Mouse (Mus musculus) forebrain, embryonic 15.5 days (tissue): ENCODE results near the gene Dtx3. TPM values are rescaled to one million over a fixed set of nuclear protein-coding genes. Genes with fewer than 3 reads are reported as not detected.

Experiments used
- ATAC-seq: fragments of 200-750 bp; cut with Nextera tagmentation; replicated peaks from 2 replicates; pipeline ENCODE4 v1.8.0; 2017; ENCODE audit warnings: mild to moderate bottlenecking, moderate TSS enrichment, moderate library complexity
- H3K27ac ChIP-seq: fragments of 300-500 bp; sonication (generic); replicated peaks from 2 replicates; pipeline ENCODE4 v1.5.1; 2015; ENCODE audit warnings: mild to moderate bottlenecking, inconsistent platforms
- H3K27me3 ChIP-seq: fragments of 300-500 bp; sonication (generic); 2 replicates; pipeline ENCODE4 v1.6.1; 2015; ENCODE audit warnings: inconsistent platforms
- H3K36me3 ChIP-seq: fragments of 300-500 bp; sonication (generic); 2 replicates; pipeline ENCODE4 v1.6.1; 2015; ENCODE audit warnings: mild to moderate bottlenecking, inconsistent platforms
- H3K4me1 ChIP-seq: fragments of 300-500 bp; sonication (generic); 2 replicates; pipeline ENCODE4 v1.6.1; 2015; ENCODE audit warnings: inconsistent platforms
- H3K4me2 ChIP-seq: fragments of 300-500 bp; sonication (generic); replicated peaks from 2 replicates; pipeline ENCODE4 v1.6.1; 2015; ENCODE audit warnings: mild to moderate bottlenecking, inconsistent platforms
- H3K4me3 ChIP-seq: fragments of 300-500 bp; sonication (generic); 2 replicates; pipeline ENCODE4 v1.5.1; 2015; ENCODE audit warnings: mild to moderate bottlenecking, inconsistent platforms
- H3K9ac ChIP-seq: fragments of 300-500 bp; sonication (generic); replicated peaks from 2 replicates; pipeline ENCODE4 v1.6.1; 2015; ENCODE audit warnings: mild to moderate bottlenecking, inconsistent platforms
- H3K9me3 ChIP-seq: fragments of 300-500 bp; sonication (generic); 2 replicates; pipeline ENCODE4 v1.6.1; 2016; ENCODE audit warnings: inconsistent platforms
- WGBS: fragments of 180-500 bp; shearing (Covaris S2); methylation state at CpG from one replicate; pipeline ENCODE4 v1.1.7; 2015; ENCODE audit warnings: mixed read lengths; 5-methylcytosine and 5-hydroxymethylcytosine counted together
- polyA plus RNA-seq: library from polyadenylated mRNA; unstranded; fragments of >200 nt; fragmentation: Nextera tagmentation; extraction: Ambion mirVana; gene quantifications from 2 replicates; pipeline ENCODE4 v1.2.1, GENCODE M21; 2015

The Dtx3 gene
- polyA plus RNA-seq, 1 experiment from 2014 or later: 211 TPM

DNA sequence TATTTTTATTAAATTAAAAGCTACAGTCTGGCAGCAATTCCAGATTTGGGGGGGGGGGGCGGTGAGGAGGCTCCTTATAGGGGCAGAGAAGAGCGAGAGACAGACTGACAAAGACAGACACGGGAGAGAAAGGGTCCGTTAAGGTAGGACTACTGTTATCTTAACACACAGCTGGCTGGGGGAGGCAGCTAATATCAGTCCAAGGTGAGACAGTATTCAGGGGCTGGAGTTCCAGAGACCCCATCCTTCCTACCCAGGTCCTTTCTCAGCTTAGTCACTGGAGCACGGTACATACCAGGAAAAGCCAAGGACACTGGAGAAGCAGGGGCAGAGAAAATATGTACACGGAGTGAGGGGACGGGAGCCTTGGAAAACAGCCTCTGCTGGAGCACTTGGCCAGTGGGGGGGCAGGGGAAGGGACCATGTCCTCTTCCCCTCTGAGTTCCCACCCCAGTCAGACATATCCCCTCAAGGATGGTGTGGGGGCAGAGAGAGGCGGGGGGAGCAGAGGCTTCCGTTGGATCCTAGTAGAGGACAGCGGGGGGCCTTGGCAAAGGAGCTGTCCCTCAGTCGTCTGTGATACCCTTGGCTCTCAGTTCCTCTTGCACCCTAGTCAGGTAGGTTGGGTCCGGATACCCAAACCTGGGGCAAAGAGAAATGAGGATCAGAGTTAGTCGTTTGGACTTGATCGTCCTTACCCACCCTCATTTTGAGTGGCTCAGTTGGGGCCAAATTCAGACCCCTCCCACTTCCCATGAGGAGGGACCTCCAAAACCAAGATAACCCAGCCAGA lies 4.9 kb downstream of the Dtx3 start:
- 0 out of 2 replicates have a peak overlapping the region, but pooled peaks have one; percentile 86 for H3K27ac ChIP-seq
- H3K4me2 ChIP-seq: peak overlapping the region; percentile 97
- no peak overlapping the region for H3K4me3 ChIP-seq
- H3K27me3 ChIP-seq: no peaks in the 10 kb centered on the region
- ATAC-seq: no peak
- peaks cover 21% of the 10 kb centered on the region for H3K36me3 ChIP-seq
- 40% methylated on average over 12 of the region's 14 CpGs for WGBS
- H3K4me1 ChIP-seq: peaks cover 47% of the 10 kb centered on the region
- H3K9me3 ChIP-seq: no peaks in the 10 kb centered on the region
- H3K9ac ChIP-seq: no peak overlapping the region

DNA sequence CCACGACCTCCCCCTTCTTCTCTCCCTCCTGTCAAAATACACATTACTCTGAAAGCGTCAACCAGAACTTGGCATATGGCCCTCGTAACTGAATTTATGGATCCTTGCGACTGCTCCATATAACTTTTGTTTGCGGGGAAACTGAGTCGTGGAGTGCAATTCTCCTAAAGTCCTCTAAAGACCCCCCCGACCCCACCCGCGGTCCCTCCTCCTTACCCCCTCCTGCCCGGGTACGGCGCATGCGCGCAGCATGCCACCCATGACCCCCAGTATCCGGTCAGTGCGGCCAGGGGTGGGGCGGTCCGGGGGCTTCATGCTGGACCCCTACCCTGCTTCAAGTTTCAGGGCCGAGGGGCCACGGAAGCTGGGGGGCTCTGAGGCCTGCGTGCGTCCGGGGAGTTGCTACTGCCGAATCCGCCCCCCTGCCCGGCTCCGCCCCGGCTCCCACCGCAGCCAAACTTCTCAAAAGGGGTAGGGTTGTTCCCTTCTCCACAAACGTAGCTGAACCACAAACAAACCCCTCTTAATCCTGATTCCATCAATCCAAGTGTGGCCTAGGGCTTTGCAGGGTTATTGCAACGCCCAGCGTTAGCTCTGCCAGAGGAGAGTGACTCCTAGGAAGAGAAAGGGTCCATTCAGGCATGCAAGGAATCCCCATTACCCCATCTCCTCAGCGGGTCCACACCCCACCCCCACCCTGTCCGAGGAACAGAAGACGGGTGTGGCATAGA lies 5.7 kb downstream of the Dtx3 start, which contains the start of gene Arhgef25:
Arhgef25 (minus strand) TSS at position 433 of the 731 bp plus-strand sequence.
- ATAC-seq: no peak
- H3K4me2 ChIP-seq: peak within 1 kb of the TSS; percentile 97
- peak within 1 kb of the TSS; percentile 86 for H3K27ac ChIP-seq
- peaks cover 21% of the 10 kb centered on the region for H3K36me3 ChIP-seq
- no peaks in the 10 kb centered on the region for H3K27me3 ChIP-seq
- H3K4me1 ChIP-seq: peaks cover 44% of the 10 kb centered on the region
- 2% methylated on average over 35 of the region's 35 CpGs for WGBS
- H3K4me3 ChIP-seq: peak within 1 kb of the TSS; percentile 81
- peak within 1 kb of the TSS; percentile 91 for H3K9ac ChIP-seq
- H3K9me3 ChIP-seq: no peaks in the 10 kb centered on the region

- 0 out of 2 replicates have a peak, but pooled peaks have one; percentile 12 for ATAC-seq
- WGBS: under 1% methylated on average over 26 of the region's 26 CpGs
- Histone ChIP-seq H3K9me3 (no peaks in the 10 kb centered on the region), H3K27ac (peak overlapping the region; percentile 86), H3K4me1 (peaks cover 38% of the 10 kb centered on the region), H3K4me3 (peak overlapping the region; percentile 81), H3K9ac (peak overlapping the region; percentile 91), H3K27me3 (no peaks in the 10 kb centered on the region), H3K4me2 (peak overlapping the region; percentile 97), H3K36me3 (peaks cover 21% of the 10 kb centered on the region)
Measured at GRCm38 (mm10) chr10:127189116-127189650, 6.3 kb downstream of the Dtx3 start.

DNA sequence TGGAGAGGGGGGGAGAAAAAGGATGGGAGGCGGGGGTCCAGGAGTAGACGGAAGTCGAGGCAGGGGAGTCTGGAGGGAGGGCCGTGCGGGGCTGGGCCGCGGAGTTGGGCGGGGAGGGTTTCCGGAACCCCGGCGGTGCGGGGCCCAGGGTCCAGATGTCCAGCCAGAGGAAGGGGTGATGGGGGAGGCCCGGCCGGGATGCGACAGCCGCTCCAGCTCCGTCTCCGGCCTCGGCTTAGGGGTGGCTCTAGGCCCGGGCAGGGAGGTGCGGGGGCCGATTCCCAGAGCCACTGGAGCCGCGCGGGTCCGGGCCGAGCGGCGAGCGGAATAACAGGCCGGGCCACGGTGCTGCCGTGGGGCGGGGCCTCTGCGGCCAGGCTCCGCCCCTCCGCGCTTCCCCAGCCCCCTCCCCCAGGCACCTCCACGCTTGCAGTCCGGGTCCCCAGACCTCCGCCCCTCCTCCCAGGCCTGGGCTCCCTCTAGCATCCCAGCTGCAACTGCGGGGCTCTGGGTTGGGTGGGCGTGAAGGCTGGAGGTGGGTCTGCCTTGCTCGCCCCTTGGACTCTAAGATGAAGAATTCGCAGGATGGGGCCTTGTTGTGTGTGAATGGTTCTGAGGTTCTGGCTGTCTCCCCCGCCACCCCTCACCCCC lies 6.9 kb downstream of the Dtx3 start:
- H3K4me1 ChIP-seq: peaks cover 41% of the 10 kb centered on the region
- no peaks in the 10 kb centered on the region for H3K9me3 ChIP-seq
- no peaks in the 10 kb centered on the region for H3K27me3 ChIP-seq
- peak overlapping the region; percentile 91 for H3K9ac ChIP-seq
- ATAC-seq: peak; percentile 79
- peaks cover 21% of the 10 kb centered on the region for H3K36me3 ChIP-seq
- H3K4me2 ChIP-seq: peak overlapping the region; percentile 97
- under 1% methylated on average over 44 of the region's 46 CpGs for WGBS
- H3K4me3 ChIP-seq: peak overlapping the region; percentile 81
- peak overlapping the region; percentile 86 for H3K27ac ChIP-seq

DNA sequence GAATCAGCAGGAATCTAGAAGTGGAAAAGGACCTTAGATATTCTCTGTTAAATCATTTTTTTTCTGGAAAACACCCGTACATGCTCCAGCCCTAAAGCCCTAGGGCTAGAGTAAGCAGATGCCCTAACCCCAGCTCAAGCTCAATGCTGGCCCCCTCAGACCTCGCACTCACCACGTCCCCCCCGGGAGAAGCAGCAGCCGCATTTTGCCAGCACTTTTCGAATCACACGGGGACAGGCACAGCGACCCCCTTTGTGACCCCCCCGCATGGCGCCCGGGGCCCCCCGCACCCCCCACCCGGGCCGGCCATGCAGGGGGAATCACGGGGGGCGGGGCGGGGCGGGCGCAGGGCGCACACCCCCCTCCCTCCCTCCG lies 7.5 kb downstream of the Dtx3 start:
- Histone ChIP-seq H3K4me2 (peak overlapping the region; percentile 97), H3K27ac (peak overlapping the region; percentile 86), H3K9ac (peak overlapping the region; percentile 91), H3K27me3 (no peaks in the 10 kb centered on the region), H3K4me1 (peaks cover 42% of the 10 kb centered on the region), H3K4me3 (peak overlapping the region; percentile 81), H3K36me3 (peaks cover 19% of the 10 kb centered on the region), H3K9me3 (no peaks in the 10 kb centered on the region)
- ATAC-seq: no peak
- WGBS: 1% methylated on average over 20 of the region's 21 CpGs

DNA sequence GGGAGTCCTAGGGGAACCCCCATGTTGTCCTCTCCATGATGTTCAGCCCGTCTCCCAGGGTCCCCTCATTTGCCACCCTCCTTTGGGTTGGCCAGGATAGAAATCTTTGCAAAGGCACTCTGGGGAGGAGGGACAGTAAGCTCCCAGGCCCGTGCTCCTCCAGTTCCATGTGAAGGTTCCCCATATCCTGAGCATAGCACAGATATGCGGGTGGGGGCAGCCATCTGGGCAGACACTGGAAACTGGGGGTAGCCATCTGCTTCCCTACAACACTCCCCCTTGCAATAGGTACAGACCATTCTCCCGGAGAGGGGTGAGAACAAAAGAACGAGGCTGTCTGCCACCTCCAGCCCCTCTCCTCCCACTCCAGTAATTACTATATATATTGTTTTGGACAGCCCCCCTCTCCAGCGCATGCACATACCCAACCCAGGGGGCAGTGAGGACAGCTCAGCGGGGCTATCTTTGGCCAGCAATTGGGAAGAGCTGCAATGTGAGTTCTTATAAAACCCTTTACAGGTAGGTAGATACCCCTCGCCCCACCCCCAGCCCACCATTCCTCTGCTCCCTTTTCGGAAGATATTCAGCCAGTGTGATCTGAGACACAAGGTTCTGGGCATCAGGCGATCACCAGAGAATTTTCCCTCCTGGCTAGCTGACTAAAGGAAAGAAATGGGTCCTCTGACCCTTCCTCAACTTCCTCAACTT lies 8.0 kb downstream of the Dtx3 start:
- Histone ChIP-seq H3K4me2 (peak overlapping the region; percentile 97), H3K4me3 (peak overlapping the region; percentile 81), H3K4me1 (peaks cover 42% of the 10 kb centered on the region), H3K27me3 (no peaks in the 10 kb centered on the region), H3K27ac (peak overlapping the region; percentile 86), H3K9me3 (no peaks in the 10 kb centered on the region), H3K36me3 (peaks cover 15% of the 10 kb centered on the region), H3K9ac (peak overlapping the region; percentile 91)
- ATAC-seq: peak; percentile 46
- WGBS: 29% methylated on average over 10 of the region's 10 CpGs

- ATAC-seq: no peak
- Histone ChIP-seq H3K27me3 (no peaks in the 10 kb centered on the region), H3K4me1 (peaks cover 42% of the 10 kb centered on the region), H3K4me3 (no peak overlapping the region), H3K9ac (no peak overlapping the region), H3K27ac (no peak overlapping the region; the same call in 1 of the 2 replicates), H3K9me3 (no peaks in the 10 kb centered on the region), H3K4me2 (no peak overlapping the region), H3K36me3 (peaks cover 7% of the 10 kb centered on the region)
- WGBS: 71% methylated on average over 1 of the region's 1 CpGs
Measured at GRCm38 (mm10) chr10:127186451-127186850, 9.1 kb downstream of the Dtx3 start.

GRCm38 (mm10) chr10:127185506-127185905 lies 10.0 kb downstream of the Dtx3 start:
- ATAC-seq: no peak
- peaks cover 39% of the 10 kb centered on the region for H3K4me1 ChIP-seq
- no peak overlapping the region for H3K9ac ChIP-seq
- 87% methylated on average over 15 of the region's 15 CpGs for WGBS
- H3K36me3 ChIP-seq: 0 out of 2 replicates have a peak, but pooled peaks cover 2% of the 10 kb centered on the region
- no peak overlapping the region for H3K4me3 ChIP-seq
- H3K9me3 ChIP-seq: no peaks in the 10 kb centered on the region
- H3K4me2 ChIP-seq: no peak overlapping the region
- H3K27me3 ChIP-seq: no peaks in the 10 kb centered on the region
- no peak overlapping the region for H3K27ac ChIP-seq

DNA sequence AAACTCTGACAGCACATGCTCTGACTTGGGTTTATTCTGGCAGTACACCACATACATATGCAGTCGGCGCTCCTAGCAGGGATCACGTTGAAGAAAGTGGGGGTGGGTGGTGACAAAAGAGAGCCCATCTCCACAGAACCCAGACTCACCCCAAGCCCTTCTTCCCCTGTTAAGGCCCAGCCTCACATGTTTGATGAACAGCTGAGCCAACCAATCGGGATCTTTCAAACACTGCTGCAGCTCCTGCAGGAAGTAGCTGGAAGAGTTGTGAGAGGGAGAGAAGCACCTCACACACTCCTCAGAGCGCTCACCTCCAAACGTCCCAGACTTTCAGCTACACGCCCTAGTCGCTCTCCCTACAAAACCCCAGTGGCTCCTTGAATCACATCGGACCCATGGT lies 10.4 kb downstream of the Dtx3 start:
- Histone ChIP-seq H3K9me3 (no peaks in the 10 kb centered on the region), H3K27ac (no peak overlapping the region), H3K4me2 (no peak overlapping the region), H3K36me3 (0 out of 2 replicates have a peak, but pooled peaks cover 2% of the 10 kb centered on the region), H3K4me1 (peaks cover 39% of the 10 kb centered on the region), H3K27me3 (no peaks in the 10 kb centered on the region; the same call in 1 of the 2 replicates), H3K4me3 (no peak overlapping the region), H3K9ac (no peak overlapping the region)
- ATAC-seq: no peak
- 77% methylated on average over 9 of the region's 9 CpGs for WGBS

DNA sequence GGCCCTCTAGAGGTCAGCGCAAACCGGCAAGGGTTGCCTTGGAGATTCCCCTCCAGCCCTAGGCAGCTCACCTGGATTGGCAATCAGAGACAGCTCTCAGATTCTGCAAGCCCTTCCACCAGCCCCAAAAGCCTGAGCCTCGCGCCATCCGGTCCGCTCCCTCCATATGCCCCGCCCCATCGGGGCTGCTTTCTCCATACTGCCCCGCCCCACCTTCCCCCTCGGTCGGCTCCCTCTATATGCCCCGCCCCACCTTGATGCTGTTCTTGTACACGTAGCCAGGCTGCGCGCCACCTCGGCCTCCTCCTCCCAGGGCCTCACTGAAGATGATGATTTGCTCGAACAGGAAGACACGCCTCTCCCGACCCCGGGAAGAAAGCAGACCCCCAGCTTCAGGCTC lies 11.8 kb downstream of the Dtx3 start:
- no peak for ATAC-seq
- H3K4me2 ChIP-seq: peak overlapping the region; percentile 22
- no peak overlapping the region for H3K27ac ChIP-seq
- 0 out of 2 replicates have a peak, but pooled peaks cover 2% of the 10 kb centered on the region for H3K36me3 ChIP-seq
- H3K9ac ChIP-seq: no peak overlapping the region
- H3K9me3 ChIP-seq: no peaks in the 10 kb centered on the region
- H3K4me1 ChIP-seq: peaks cover 30% of the 10 kb centered on the region
- peaks cover 13% of the 10 kb centered on the region for H3K27me3 ChIP-seq
- 19% methylated on average over 20 of the region's 20 CpGs for WGBS
- peak overlapping the region; percentile 15 for H3K4me3 ChIP-seq

GRCm38 (mm10) chr10:127182624-127183023 lies 12.9 kb downstream of the Dtx3 start:
- H3K4me1 ChIP-seq: peaks cover 33% of the 10 kb centered on the region

More at GRCm38 (mm10) chr10:127182624-127183023, 12.9 kb downstream of the Dtx3 start:
- H3K36me3 ChIP-seq: 0 out of 2 replicates have a peak, but pooled peaks cover 2% of the 10 kb centered on the region
- H3K4me3 ChIP-seq: no peak overlapping the region
- no peak overlapping the region for H3K9ac ChIP-seq
- H3K4me2 ChIP-seq: no peak overlapping the region
- ATAC-seq: no peak
- H3K9me3 ChIP-seq: no peaks in the 10 kb centered on the region
- no peak overlapping the region for H3K27ac ChIP-seq
- H3K27me3 ChIP-seq: peaks cover 24% of the 10 kb centered on the region
- 83% methylated on average over 4 of the region's 4 CpGs for WGBS
